Mouse (Mus musculus) spleen, postnatal 10 days (tissue): ENCODE results near the gene Sufu.

Source experiments
- DNase-seq, 2 experiments: peaks; one replicate each; pipeline ENCODE4 v3.0.0; 2021 to 2022; ENCODE audit warnings: low spot score in 2 of 2

The Sufu gene

DNA sequence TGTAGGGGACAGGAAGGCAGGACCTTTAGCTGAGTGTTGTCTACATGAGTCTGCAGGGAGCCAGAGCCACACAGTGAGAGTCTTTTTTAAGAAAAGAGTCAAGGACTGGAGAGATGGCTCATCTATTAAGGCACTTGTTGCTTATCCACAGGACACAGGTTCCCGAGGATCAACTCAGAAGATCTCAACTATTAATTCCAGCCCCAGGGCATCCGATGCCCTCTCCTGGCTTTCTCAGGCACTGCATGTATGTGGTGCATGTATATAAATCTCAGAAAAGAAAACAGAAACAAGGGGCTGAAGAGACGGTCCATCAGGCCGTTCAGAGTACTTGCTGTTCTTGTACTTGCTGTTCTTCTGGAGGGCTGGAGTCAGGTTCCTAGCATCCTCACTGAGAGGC, 4.7 kb upstream of the Sufu start:
- DNase-seq, result peak in 1 of 2 experiments; percentile 64

DNA sequence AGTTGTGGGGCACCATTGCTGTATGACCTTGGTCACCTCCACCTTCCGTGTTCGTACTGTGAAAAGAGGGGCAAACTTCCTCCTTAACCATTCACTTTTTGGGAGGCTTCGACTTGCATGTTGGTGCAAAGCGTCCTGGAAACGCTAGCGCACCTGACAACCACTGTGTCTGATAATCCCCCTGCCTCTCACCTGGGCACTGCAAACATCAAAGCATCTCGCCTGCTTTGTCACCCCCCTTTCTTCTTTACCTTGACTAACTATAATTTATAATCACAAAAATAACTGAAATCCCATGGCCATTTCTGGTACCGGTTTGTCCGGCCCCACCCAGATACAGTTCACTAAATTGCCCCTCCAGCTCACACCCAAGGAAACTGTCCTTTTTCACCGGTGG, 2.0 kb upstream of the Sufu start:
- DNase-seq, result no peak

- DNase-seq, result peak; percentile 96 to 98
These were observed 1.3 kb upstream of the Sufu start, which contains the start of gene Actr1a for GRCm38 (mm10) chr19:46395109-46396009. Actr1a (minus strand) TSS chr19:46395748.

DNA sequence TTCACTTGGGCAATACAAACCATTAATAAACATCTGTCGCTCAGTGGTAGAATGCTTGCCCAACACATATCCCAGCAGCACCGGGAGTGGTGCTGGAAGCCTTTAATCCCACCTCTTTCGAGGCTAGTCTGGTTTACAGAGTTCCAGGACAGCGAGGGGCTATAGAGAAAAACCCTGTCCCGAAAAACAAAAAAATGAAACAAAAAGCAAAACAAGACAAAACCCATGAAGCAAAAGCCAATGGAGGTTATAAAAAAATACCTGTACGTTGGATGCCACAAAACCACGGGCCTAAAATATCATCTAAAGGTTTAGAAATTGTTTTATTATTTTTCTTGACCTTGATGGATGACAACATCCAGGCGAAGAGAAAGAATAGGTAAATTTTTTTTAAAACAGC, 587 bp upstream of the Sufu start:
- DNase-seq, result no peak

- DNase-seq, result peak in 1 of 2 experiments; percentile 24
These were observed 823 bp downstream of the Sufu start for GRCm38 (mm10) chr19:46397436-46398001.

DNA sequence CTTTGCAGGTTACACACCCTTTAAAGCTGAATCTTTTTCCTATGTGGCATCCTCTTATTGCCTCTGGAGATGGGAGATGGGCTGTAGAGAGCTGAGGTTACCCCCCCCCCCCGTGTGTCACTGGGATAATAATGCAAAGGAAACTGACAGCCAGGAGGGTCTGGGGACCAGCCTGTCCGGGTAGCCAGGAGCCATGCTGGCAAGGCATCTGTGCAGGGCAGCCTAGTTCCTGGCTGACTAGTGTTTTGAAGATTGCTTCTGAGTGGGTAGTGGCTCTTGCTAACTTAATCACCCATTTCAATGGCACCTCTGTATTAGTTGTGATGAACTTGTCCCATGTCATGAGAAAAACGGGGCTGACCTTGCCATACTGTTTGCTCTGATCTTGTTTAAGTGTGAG, 1.7 kb downstream of the Sufu start:
- DNase-seq, result no peak

GRCm38 (mm10) chr19:46399372-46399771, 2.7 kb downstream of the Sufu start:
- DNase-seq, result no peak

GRCm38 (mm10) chr19:46399886-46400285, 3.2 kb downstream of the Sufu start:
- DNase-seq, result no peak

- no peak for DNase-seq
These were observed 3.9 kb downstream of the Sufu start for GRCm38 (mm10) chr19:46400558-46400957.

- no peak for DNase-seq
These were observed 7.3 kb downstream of the Sufu start for GRCm38 (mm10) chr19:46404030-46404429.

DNA sequence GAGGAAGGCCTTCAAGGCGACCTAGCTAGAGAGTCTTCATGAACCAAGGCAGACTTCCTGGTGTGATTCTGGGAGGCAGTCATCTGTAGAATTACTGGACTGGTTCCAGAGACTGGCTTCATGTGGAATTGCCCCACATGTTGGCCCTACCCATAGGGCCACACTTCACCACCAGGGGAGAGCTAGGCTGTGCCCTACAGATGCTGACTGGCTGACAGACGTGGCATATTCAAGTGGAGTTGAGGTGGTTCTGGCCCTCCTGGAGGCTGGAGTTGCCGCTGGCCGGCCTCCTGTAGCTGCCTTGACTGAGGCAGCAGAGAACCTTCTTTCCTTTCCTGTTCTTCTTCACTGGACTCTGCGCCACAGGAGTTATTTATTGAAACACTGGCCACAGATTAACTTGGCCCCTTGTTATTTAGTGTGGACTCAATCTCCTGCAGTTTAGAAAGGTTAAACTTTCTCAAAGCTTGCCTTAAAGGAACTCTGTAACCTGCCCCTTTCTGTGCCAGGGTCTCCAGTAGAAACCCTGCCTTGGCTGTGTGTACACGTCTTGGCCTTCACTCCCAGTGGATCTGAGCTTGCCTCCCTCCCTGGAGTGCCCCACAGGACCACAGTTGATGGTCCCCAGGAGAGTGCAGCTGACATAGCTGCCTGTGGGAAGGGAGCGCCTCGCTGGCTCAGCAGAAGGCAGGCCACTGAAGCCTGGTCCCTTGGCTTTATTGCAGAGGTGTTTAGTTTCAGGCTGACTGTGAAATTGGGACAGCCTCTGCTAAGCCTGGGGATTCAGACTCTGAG, 10.1 kb downstream of the Sufu start:
- no peak for DNase-seq

- no peak for DNase-seq
These were observed 12.8 kb downstream of the Sufu start for GRCm38 (mm10) chr19:46409506-46409905.

DNA sequence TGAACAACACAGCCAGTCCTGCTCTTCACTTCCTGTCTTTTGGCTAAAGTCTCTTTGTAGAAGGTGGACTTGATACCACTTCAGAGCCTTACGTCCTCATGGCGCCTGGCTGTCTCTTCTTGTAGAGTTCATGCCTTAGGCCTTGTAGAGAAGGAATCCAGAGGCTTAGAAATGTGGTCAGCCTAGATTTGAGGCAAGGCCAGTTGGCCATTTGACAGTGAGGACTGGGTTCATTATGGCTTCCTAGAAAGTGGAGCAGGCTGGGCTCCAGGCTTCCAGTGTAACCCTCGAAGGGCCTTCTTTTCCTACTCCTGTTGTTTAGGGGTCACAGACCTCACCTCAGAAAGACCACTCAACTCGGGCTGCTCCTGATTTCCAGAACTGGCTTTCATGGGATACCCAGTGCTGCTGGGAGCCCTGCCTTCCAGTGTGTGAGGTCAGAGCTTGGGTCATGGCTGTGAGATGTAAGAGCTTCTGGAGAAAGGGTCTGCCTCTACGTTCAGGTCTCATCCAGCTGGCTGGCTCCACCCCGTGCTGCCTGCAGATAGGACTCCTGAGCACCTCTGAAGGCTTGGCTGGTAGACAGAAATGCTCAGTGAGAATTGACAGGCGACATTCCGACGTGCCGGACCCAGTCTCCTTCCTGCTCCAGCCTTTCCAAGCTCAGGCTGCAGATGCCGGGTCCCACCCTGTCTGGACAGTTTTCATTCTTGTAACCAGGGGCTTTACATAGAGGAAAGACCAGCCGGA, 15.5 kb downstream of the Sufu start:
- DNase-seq, result no peak

DNA sequence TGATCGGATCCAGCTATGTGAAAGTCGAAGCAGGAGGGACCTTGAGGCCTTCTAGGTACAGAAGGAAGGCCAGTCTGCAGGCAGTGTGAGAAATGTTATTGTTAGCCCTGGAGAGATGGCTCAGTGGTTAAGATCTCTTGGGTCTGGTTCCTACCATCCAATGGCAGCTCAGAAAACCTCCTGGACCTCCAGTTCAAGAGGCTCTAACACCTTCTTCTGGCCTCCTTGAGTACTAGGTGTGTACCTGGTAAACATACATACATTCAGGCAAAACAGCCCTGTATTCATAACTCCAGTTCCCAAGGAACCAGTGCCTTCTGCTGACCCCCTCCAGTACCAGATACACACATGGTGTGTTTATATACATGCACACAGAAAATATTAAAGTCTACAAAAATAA, 17.3 kb downstream of the Sufu start:
- no peak for DNase-seq

GRCm38 (mm10) chr19:46414486-46414885, 17.8 kb downstream of the Sufu start:
- DNase-seq, result no peak

DNA sequence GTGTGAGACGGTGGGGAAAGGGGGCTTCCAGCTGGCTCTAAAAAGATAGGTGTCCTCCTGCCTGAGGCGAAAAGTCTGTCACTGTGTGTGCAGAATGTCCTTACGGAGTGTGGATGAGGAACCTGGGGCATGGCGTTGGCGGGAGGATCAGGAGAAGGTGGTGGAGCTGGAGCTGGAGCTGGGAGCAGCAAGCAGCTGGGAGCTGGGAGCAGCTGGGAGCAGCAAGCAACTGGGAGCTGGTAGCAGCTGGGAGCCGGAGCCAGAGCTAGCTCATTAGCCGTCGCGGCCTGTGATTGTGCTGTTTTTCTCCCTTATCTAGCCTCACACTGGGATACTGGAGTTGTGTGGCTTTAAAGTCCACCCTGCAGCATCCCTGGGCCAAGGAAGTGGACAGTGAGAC, 19.6 kb downstream of the Sufu start:
- no peak for DNase-seq

- no peak for DNase-seq
These were observed 21.4 kb downstream of the Sufu start for GRCm38 (mm10) chr19:46418051-46418450.

DNA sequence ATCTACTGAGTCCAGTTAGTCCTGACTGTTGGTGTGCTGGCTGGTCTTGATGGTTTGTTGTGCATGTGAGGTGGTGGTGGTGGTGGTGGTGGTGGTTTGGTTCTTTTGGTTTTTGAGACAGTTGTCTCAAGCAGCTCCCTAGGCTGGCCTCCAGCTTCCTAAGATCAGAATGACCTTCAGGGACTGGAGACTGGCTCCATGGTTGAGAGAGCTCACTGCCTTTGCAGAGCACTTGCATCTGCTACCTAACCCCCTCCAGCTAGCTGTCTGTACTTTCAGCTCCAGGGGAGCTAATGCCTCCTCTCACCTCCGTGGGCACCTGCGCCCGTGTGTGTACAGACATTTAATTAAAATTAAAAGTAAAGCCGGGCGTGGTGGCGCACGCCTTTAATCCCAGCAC, 23.7 kb downstream of the Sufu start:
- no peak for DNase-seq

GRCm38 (mm10) chr19:46422384-46423338, 26.0 kb downstream of the Sufu start:
- DNase-seq, result no peak

DNA sequence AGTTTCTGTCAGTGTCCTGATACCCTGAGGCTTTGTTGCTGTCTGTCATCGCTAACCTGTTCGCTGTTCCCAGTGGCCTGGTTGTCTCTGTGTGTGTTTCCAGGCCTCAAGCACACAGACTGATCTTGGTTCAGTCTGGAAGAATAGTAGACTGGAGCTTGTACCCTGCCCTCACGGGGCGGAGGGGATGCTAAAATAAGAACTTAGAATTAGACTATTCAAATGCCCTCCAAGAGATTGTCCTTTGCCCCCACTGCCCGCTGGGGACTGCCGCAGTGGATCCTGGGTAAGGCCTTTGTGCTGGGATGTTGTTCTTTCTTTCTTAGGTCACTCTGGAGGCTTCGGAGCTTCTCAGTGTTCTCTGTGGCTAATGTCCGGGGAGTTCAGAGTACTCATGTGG, 28.6 kb downstream of the Sufu start:
- no peak for DNase-seq

- DNase-seq, result no peak
These were observed 29.8 kb downstream of the Sufu start for GRCm38 (mm10) chr19:46426488-46426887.
